Mouse (Mus musculus) spleen, adult 2 months (tissue): ENCODE data around the gene Ccpg1. TPM values are rescaled to one million over a fixed set of nuclear protein-coding genes. Genes with fewer than 3 reads are reported as not detected.

Experiments used
- DNase-seq, 2 experiments: peaks; one replicate each; pipeline versions ENCODE4 v3.0.0 to v3.0.0-alpha.2; 2012 to 2021; ENCODE audit warnings: low spot score in 2 of 2, low read depth in 1 of 2
- H3K27ac ChIP-seq: fragments of 200-500 bp; 2 replicates; pipeline ENCODE4 v1.5.1; 2012; ENCODE audit warnings: low read length, inconsistent platforms; ENCODE audit not compliant: insufficient read depth
- H3K27me3 ChIP-seq: fragments of 200-500 bp; 2 replicates; pipeline ENCODE4 v1.6.1; 2012; ENCODE audit warnings: mild to moderate bottlenecking, moderate library complexity, low read length, inconsistent platforms; ENCODE audit not compliant: control insufficient read depth, insufficient read depth
- H3K36me3 ChIP-seq: fragments of 200-500 bp; 2 replicates; pipeline ENCODE4 v1.6.1; 2012; ENCODE audit warnings: mild to moderate bottlenecking, low read length, inconsistent platforms; ENCODE audit not compliant: control insufficient read depth, insufficient read depth
- H3K4me1 ChIP-seq: fragments of 200-500 bp; 2 replicates; pipeline ENCODE4 v1.6.1; 2011; ENCODE audit warnings: inconsistent platforms; ENCODE audit not compliant: control insufficient read depth, insufficient read depth, insufficient read length
- H3K4me3 ChIP-seq: fragments of 200-500 bp; 2 replicates; pipeline ENCODE4 v1.5.1; 2011; ENCODE audit warnings: mild to moderate bottlenecking, inconsistent platforms; ENCODE audit not compliant: insufficient read depth, insufficient read length; ENCODE audit errors: extremely low read depth
- CTCF ChIP-seq: fragments of 200-500 bp; IDR thresholded peaks from 2 replicates; pipeline ENCODE4 v1.5.1; 2011; ENCODE audit warnings: mild to moderate bottlenecking, inconsistent platforms; ENCODE audit not compliant: insufficient read depth, insufficient read length, insufficient replicate concordance; ENCODE audit errors: extremely low read depth
- POLR2A ChIP-seq: fragments of 200-500 bp; IDR thresholded peaks from 2 replicates; pipeline ENCODE4 v1.6.1; 2011; ENCODE audit warnings: low read depth, low read length, inconsistent platforms
- WGBS: fragments of 180-500 bp; shearing (Covaris S2); methylation state at CpG from one replicate; pipeline ENCODE4 v1.1.7; 2018; 5-methylcytosine and 5-hydroxymethylcytosine counted together
- polyA plus RNA-seq: library from polyadenylated mRNA; depleted of rRNA; stranded (reverse); fragments of >200 nt; gene quantifications from 2 replicates; pipeline ENCODE4 v1.2.3, GENCODE M21; 2012

Ccpg1 gene
- polyA plus RNA-seq, 1 experiment: 6.5 TPM

- Histone ChIP-seq H3K27ac (peak within 1 kb of the TSS; percentile 70), H3K36me3 (no peaks in the 10 kb centered on the region), H3K4me1 (peaks cover 8% of the 10 kb centered on the region; the same call in 1 of the 2 replicates), H3K4me3 (peak within 1 kb of the TSS; percentile 77), H3K27me3 (no peaks in the 10 kb centered on the region)
- DNase-seq: peak; percentile 71 to 87
- WGBS: 2% methylated on average over 41 of the region's 41 CpGs
- TF ChIP-seq CTCF: peak; percentile 92; the same call in 1 of the 2 replicates
- TF ChIP-seq POLR2A: no peak
Measured at GRCm38 (mm10) chr9:73044146-73045079, 59.2 kb downstream of the Ccpg1 start, which contains the start of gene Rab27a. TSS of gene Rab27a (plus strand) at chr9:73044854.

DNA sequence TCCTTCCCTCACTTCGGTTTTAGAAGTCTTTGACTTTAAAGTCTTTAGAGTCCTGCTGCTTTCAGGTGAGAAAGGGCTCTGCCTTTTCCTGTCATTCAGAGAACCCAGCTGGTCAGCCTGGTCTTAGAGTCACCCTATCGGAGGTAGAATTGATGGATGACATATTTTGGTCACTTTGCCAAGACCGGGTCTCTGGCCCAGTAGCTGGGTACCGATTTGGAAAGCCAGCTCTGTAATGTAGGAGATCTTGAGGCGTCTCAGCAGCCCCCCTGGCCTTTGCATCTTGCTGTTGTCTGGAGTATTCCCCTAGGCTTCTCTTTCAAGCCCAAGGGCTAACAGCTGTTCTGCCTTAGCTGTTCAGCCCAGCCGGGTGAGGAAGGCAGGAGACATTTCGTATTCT is 60.0 kb downstream of the Ccpg1 start:
- no peaks in the 10 kb centered on the region for H3K36me3 ChIP-seq
- TF ChIP-seq CTCF (no peak), POLR2A (no peak)
- no peak for DNase-seq
- H3K27me3 ChIP-seq: no peaks in the 10 kb centered on the region
- peak overlapping the region; percentile 70 for H3K27ac ChIP-seq
- H3K4me1 ChIP-seq: peaks cover 8% of the 10 kb centered on the region; the same call in 1 of the 2 replicates
- peak overlapping the region; percentile 77 for H3K4me3 ChIP-seq
- 5% methylated on average over 7 of the region's 7 CpGs for WGBS

DNA sequence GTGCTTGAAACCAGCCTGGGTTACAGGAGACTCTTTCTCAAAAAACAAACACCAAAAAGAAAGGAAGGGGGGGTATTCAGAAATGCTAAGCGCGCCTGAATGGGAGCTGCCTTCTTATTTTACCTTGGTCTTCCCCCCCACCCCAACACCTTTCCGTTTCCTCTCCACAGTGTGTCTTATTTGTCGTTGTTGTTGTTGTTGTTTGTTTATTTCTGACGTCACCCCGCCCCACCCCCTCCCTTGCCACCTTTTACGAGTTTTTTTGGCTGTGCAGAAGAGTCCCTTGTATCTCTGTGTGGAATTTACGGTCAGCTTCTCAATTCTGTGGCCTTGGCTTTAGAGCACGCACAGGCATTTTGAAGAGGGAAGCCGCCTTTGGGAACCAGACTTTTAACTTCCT is 60.5 kb downstream of the Ccpg1 start:
- Histone ChIP-seq H3K27me3 (no peaks in the 10 kb centered on the region), H3K4me3 (peak overlapping the region; percentile 77), H3K4me1 (peaks cover 6% of the 10 kb centered on the region; the same call in 1 of the 2 replicates), H3K36me3 (no peaks in the 10 kb centered on the region), H3K27ac (peak overlapping the region; percentile 70; the same call in 1 of the 2 replicates)
- TF ChIP-seq CTCF (no peak), POLR2A (no peak)
- WGBS: 29% methylated on average over 10 of the region's 10 CpGs
- no peak for DNase-seq

DNA sequence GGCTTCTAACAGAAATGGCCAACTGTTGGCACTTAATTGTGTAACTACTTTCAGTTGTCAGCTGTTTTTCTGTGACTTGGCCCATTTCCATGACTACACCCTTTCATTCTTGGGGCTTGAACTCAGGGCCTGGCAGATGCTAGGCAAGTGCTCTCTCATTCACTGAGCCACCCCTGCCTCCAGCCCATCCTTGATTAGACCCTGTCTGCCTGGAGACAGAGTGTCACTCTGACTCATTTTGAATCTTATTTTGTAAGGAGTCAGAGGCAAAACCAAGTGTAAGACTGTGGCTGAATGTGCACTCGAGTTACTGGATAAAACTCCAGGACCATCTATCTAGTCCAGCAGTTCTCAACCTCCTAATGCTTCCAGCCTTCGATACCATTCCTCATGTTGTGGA is 62.7 kb downstream of the Ccpg1 start:
- TF ChIP-seq POLR2A (no peak), CTCF (no peak)
- WGBS: 82% methylated on average over 2 of the region's 2 CpGs
- Histone ChIP-seq H3K27me3 (no peaks in the 10 kb centered on the region), H3K4me1 (peaks cover 6% of the 10 kb centered on the region; the same call in 1 of the 2 replicates), H3K27ac (no peak overlapping the region), H3K4me3 (no peak overlapping the region), H3K36me3 (no peaks in the 10 kb centered on the region)
- DNase-seq: no peak

DNA sequence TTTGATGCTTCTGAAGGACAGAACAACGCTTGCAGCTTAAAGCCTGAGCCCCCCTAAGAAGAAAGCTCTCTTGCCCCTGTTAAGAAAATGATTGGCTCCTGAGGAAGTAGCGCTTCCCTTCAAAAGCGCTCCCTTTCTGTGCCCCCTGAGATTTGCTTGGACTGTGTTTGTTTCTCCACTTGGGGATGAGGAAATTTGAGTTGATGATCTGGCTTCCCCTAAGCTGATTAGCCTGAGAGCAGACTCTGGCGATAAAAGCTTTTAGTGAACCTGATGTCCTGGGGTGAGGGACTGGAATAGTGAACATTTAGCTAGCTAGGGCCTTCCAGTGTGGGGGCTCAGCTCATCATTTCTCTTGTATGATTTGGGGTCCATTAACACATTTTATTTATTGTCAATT is 63.7 kb downstream of the Ccpg1 start:
- H3K36me3 ChIP-seq: no peaks in the 10 kb centered on the region; the same call in 1 of the 2 replicates
- no peaks in the 10 kb centered on the region for H3K27me3 ChIP-seq
- no peak for TF ChIP-seq POLR2A
- no peak for TF ChIP-seq CTCF
- 55% methylated on average over 4 of the region's 4 CpGs for WGBS
- DNase-seq: no peak
- H3K4me1 ChIP-seq: peaks cover 6% of the 10 kb centered on the region; the same call in 1 of the 2 replicates
- no peak overlapping the region for H3K27ac ChIP-seq
- H3K4me3 ChIP-seq: no peak overlapping the region

DNA sequence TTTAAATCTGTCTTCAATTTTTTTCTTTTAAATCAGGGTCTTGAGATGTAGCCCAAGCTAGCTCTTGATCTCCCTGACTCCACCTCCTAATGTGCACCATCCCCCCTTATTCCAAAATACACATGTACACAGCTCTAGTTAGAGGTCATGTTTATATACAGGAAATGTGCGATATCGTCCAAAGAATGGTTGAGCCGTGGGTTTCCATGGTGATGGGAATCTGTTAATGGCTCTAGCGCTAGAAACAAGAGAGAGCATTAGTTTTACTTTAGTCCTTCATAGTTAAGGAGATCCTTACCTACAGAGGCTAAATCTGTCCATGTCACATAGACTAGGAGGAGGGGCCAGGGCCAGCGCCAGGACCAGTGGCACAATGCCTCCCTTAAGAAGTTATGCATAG is 64.6 kb downstream of the Ccpg1 start:
- Histone ChIP-seq H3K4me1 (peaks cover 6% of the 10 kb centered on the region; the same call in 1 of the 2 replicates), H3K4me3 (no peak overlapping the region), H3K36me3 (no peaks in the 10 kb centered on the region; the same call in 1 of the 2 replicates), H3K27me3 (no peaks in the 10 kb centered on the region), H3K27ac (no peak overlapping the region)
- WGBS: 91% methylated on average over 5 of the region's 5 CpGs
- DNase-seq: no peak
- no peak for TF ChIP-seq POLR2A

- Histone ChIP-seq H3K27me3 (no peaks in the 10 kb centered on the region), H3K36me3 (no peaks in the 10 kb centered on the region; the same call in 1 of the 2 replicates), H3K4me1 (peaks cover 2% of the 10 kb centered on the region; the same call in 1 of the 2 replicates), H3K27ac (no peak overlapping the region), H3K4me3 (no peak overlapping the region)
- TF ChIP-seq CTCF: no peak
- DNase-seq: no peak
- WGBS: 63% methylated on average over 8 of the region's 8 CpGs
Measured at GRCm38 (mm10) chr9:73050606-73051005, 65.4 kb downstream of the Ccpg1 start.
